In the genomic region with DNA sequence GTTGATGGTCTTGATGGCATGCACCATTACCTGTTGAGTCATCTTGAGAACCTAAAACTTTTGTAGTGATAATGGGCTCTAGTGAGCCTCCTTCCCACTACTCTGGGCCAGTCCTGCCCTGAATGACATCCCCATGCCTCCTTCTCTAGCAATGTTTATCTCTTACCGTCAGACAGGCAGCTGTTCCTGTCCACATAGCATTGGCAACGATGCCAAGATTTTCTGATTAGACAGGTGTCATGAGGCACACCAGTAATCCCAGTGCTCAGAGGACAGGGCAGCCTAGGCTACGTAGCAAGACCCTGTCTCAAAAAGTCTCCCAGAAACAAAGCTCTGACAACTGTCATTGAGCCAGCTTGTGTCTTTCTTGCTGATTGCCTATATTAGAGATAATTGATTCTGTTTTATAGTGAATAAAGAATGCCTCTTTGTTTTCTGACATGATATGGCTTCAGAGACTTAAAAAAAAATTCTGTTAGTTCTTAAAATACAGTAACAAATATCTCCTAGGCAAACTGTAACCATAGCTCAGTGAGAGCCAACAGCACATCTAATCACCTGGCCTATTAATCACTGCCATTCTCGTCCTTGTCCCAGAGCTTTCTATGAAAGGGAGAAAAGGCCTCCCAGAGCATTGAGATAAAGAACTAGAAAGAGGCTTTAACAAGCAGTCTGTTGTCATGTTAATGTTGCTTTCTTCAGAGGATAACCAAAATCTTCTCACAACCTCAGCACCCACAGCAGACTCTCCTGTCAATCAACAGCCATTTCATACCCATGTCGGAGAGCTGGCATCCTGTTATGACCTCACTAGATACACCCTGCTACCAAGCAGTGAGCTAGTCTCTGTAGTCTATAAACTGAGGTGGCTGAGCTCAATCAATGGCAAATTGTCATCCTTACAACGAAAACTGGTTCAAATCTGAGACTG, we compare ENCODE assay signal across 13 mouse cellular contexts.
A peak's percentile ranks its signal among the peaks of the same experiment; 100 is the strongest.
DNase-seq lines count a peak whose midpoint lies in the region; ATAC-seq and TF ChIP-seq lines count a peak whose summit lies in the region.
"Had no signal": no experiment of that assay in that cellular context is flagged by ENCODE, and none has a peak within 500 bp of the region (broad histone marks: within the 10 kb centered on the region; RNA-seq: fewer than 3 reads in every experiment).

No protein-coding gene starts in this region.

- H3K79me2 ChIP-seq in myocyte (ENCODE audit: control insufficient read depth, insufficient read depth) = no peaks in the 10 kb centered on the region

- TF ChIP-seq POLR2A in myocyte (IDR thresholded peaks at IDR 0.05; ENCODE audit: insufficient read length, low read depth) = no peak

- DNase-seq in hindbrain, embryonic 11.5 days (ENCODE audit: low spot score) = peak; percentile 13
- DNase-seq in ZHBTc4 (ENCODE audit: low read depth, low spot score) = peak; percentile 29
- DNase-seq in hindbrain, postnatal 0 days (ENCODE audit: low spot score) = peak; percentile 2
- DNase-seq in heart, adult 8-10 months (ENCODE audit: low spot score) = no peak
- DNase-seq in heart, adult 18-20 months = no peak
- no peak for DNase-seq in natural killer cell, adult 2 months (ENCODE audit: low spot score in 2 of 2)
- DNase-seq: cerebellum, adult 2 months; kidney, postnatal 10 days had no signal

- H3K36me3 ChIP-seq in hindbrain, embryonic 11.5 days (ENCODE audit: control insufficient read depth, insufficient read depth, low read length) = no peaks in the 10 kb centered on the region
- H3K36me3 ChIP-seq in hindbrain, embryonic 16.5 days (ENCODE audit: control insufficient read depth, insufficient read depth, low read length) = no peaks in the 10 kb centered on the region
- H3K36me3 ChIP-seq in hindbrain, postnatal 0 days (ENCODE audit: insufficient read depth, low read length) = no peaks in the 10 kb centered on the region
- no peaks in the 10 kb centered on the region for H3K36me3 ChIP-seq in myocyte (ENCODE audit: control insufficient read depth, insufficient read depth)
- H3K36me3 ChIP-seq: embryonic facial prominence, embryonic 12.5 days had no signal

- no peak overlapping the region for H3K4me3 ChIP-seq in hindbrain, embryonic 11.5 days (ENCODE audit: low read depth, low read length)
- no peak overlapping the region for H3K4me3 ChIP-seq in hindbrain, embryonic 16.5 days (ENCODE audit: low read length)
- H3K4me3 ChIP-seq in hindbrain, postnatal 0 days (ENCODE audit: low read length) = no peak overlapping the region
- H3K4me3 ChIP-seq in myocyte = no peak overlapping the region
- H3K4me3 ChIP-seq: embryonic facial prominence, embryonic 12.5 days; heart, adult 2 months had no signal

- ATAC-seq in hindbrain, embryonic 11.5 days (ENCODE audit: low FRiP score) = peak; percentile 69; the same call in 1 of the 2 replicates
- ATAC-seq in hindbrain, embryonic 16.5 days = no peak
- ATAC-seq in hindbrain, postnatal 0 days = no peak
- ATAC-seq: CD4-positive, CD25-positive, alpha-beta regulatory T cell, adult 4 months had no signal

- H3K27me3 ChIP-seq in hindbrain, embryonic 11.5 days (ENCODE audit: control insufficient read depth, insufficient read depth, low read length) = no peaks in the 10 kb centered on the region
- no peaks in the 10 kb centered on the region for H3K27me3 ChIP-seq in hindbrain, embryonic 16.5 days (replicated peaks; ENCODE audit: control insufficient read depth, insufficient read depth, low read length)
- no peaks in the 10 kb centered on the region for H3K27me3 ChIP-seq in hindbrain, postnatal 0 days (ENCODE audit: insufficient read depth, low read length)
- H3K27me3 ChIP-seq in myocyte (ENCODE audit: control insufficient read depth, insufficient read depth, insufficient read length) = no peaks in the 10 kb centered on the region
- H3K27me3 ChIP-seq: embryonic facial prominence, embryonic 12.5 days had no signal

- no peak overlapping the region for H3K4me2 ChIP-seq in hindbrain, embryonic 11.5 days (replicated peaks; ENCODE audit: low read depth, low read length)
- H3K4me2 ChIP-seq in hindbrain, embryonic 16.5 days (ENCODE audit: low read length) = no peak overlapping the region
- no peak overlapping the region for H3K4me2 ChIP-seq in hindbrain, postnatal 0 days (ENCODE audit: low read depth, low read length)
- peak overlapping the region; percentile 19 for H3K4me2 ChIP-seq in myocyte (ENCODE audit: low read depth)
- H3K4me2 ChIP-seq: embryonic facial prominence, embryonic 12.5 days had no signal

- TF ChIP-seq CTCF in hindbrain, postnatal 0 days (IDR thresholded peaks at IDR 0.05; ENCODE audit: low read depth) = no peak

- no peak overlapping the region for H3ac ChIP-seq in myocyte (ENCODE audit: control insufficient read depth, insufficient read length)

- no peaks in the 10 kb centered on the region for H3K9me3 ChIP-seq in hindbrain, embryonic 11.5 days (ENCODE audit: control insufficient read depth, low read length)
- no peaks in the 10 kb centered on the region for H3K9me3 ChIP-seq in hindbrain, embryonic 16.5 days (ENCODE audit: control insufficient read depth, low read length)
- no peaks in the 10 kb centered on the region for H3K9me3 ChIP-seq in hindbrain, postnatal 0 days (ENCODE audit: low read length)
- H3K9me3 ChIP-seq: embryonic facial prominence, embryonic 12.5 days had no signal

- 0 out of 2 replicates have a peak, but pooled peaks cover 2% of the 10 kb centered on the region for H3K4me1 ChIP-seq in hindbrain, embryonic 11.5 days (replicated peaks; ENCODE audit: control insufficient read depth, insufficient read depth, low read length)
- no peaks in the 10 kb centered on the region for H3K4me1 ChIP-seq in hindbrain, embryonic 16.5 days (ENCODE audit: control insufficient read depth, insufficient read depth, low read depth, low read length)
- no peaks in the 10 kb centered on the region for H3K4me1 ChIP-seq in hindbrain, postnatal 0 days (ENCODE audit: insufficient read depth, low read length)
- H3K4me1 ChIP-seq: embryonic facial prominence, embryonic 12.5 days had no signal

- H3K27ac ChIP-seq in hindbrain, embryonic 11.5 days (ENCODE audit: low read depth, low read length) = no peak overlapping the region
- H3K27ac ChIP-seq in hindbrain, embryonic 16.5 days (ENCODE audit: low read depth, low read length) = no peak overlapping the region
- H3K27ac ChIP-seq in hindbrain, postnatal 0 days = no peak overlapping the region
- H3K27ac ChIP-seq: embryonic facial prominence, embryonic 12.5 days; heart, adult 2 months had no signal

- 38% methylated on average over 6 of the region's 6 CpGs for WGBS in hindbrain, embryonic 11.5 days
- 46% methylated on average over 6 of the region's 6 CpGs for WGBS in hindbrain, embryonic 16.5 days
- WGBS in hindbrain, postnatal 0 days = 39% methylated on average over 6 of the region's 6 CpGs

- no peak overlapping the region for H3K9ac ChIP-seq in hindbrain, embryonic 11.5 days (ENCODE audit: low read depth, low read length)
- H3K9ac ChIP-seq in hindbrain, embryonic 16.5 days (ENCODE audit: low read depth, low read length) = no peak overlapping the region
- no peak overlapping the region for H3K9ac ChIP-seq in hindbrain, postnatal 0 days (replicated peaks; ENCODE audit: low read length)
- H3K9ac ChIP-seq: embryonic facial prominence, embryonic 12.5 days had no signal

TF ChIP-seq in myocyte, 11 proteins besides CTCF, POLR2A, EP300 and RAD21:
- no peak for TF ChIP-seq MAX (IDR thresholded peaks at IDR 0.05; ENCODE audit: low read depth)
- peak; percentile 66 for TF ChIP-seq TCF12 (IDR thresholded peaks at IDR 0.05; ENCODE audit: insufficient read depth, poor library complexity, severe bottlenecking)
- TF ChIP-seq CEBPB (IDR thresholded peaks at IDR 0.05; ENCODE audit: insufficient read depth, poor library complexity, severe bottlenecking) = no peak
- peak; percentile 47 for TF ChIP-seq TCF3 (IDR thresholded peaks at IDR 0.05; ENCODE audit: insufficient read length, low read depth)
- peak in 2 of 3 experiments; percentile 74 to 88 for TF ChIP-seq MYOG (IDR thresholded peaks at IDR 0.05; ENCODE audit: control insufficient read depth in 1 of 3, insufficient read depth in 1 of 3, insufficient read length in 2 of 3, low read depth in 2 of 3)
- TF ChIP-seq E2F4 (IDR thresholded peaks at IDR 0.05; ENCODE audit: insufficient read depth) = no peak
- TF ChIP-seq MYOD1 (IDR thresholded peaks at IDR 0.05; ENCODE audit: control insufficient read depth in 1 of 3, insufficient read length in 2 of 3, low read depth in 2 of 3) = peak; percentile 77 to 96 (median 96)
- TF ChIP-seq POLR2AphosphoS2 (IDR thresholded peaks at IDR 0.05; ENCODE audit: insufficient read length, low read depth) = no peak
- no peak for TF ChIP-seq REST (IDR thresholded peaks at IDR 0.05; ENCODE audit: insufficient read depth, insufficient read length)
- TF ChIP-seq USF1 (IDR thresholded peaks at IDR 0.05; ENCODE audit: low read depth) = no peak

Comparison
In these comparisons a context has a peak if more than half of its experiments do, and no peak if none do; other contexts are left out.
1. DNase-seq: peak in hindbrain, embryonic 11.5 days (single experiment), ZHBTc4 (single experiment) and hindbrain, postnatal 0 days (single experiment); none in heart, adult 8-10 months (single experiment), heart, adult 18-20 months (0 of 2) and natural killer cell, adult 2 months (0 of 2).